Mouse (Mus musculus) liver, adult 10 weeks (tissue): ENCODE measurements around the gene Serbp1. TPM values are rescaled to one million over a fixed set of nuclear protein-coding genes. Genes with fewer than 3 reads are reported as not detected.

Experiments used
- polyA plus RNA-seq: library from polyadenylated mRNA; stranded (reverse); fragments of 350-450 nt; fragmentation: Illumina TruSeq; extraction: RNeasy Lipid Tissue Mini Kit (QIAGEN cat#74804); gene quantifications from one replicate; pipeline ENCODE4 v1.2.3, GENCODE M21; 2014; ENCODE audit warnings: low read depth, low replicate concordance

The Serbp1 gene
- polyA plus RNA-seq: 369 TPM

DNA sequence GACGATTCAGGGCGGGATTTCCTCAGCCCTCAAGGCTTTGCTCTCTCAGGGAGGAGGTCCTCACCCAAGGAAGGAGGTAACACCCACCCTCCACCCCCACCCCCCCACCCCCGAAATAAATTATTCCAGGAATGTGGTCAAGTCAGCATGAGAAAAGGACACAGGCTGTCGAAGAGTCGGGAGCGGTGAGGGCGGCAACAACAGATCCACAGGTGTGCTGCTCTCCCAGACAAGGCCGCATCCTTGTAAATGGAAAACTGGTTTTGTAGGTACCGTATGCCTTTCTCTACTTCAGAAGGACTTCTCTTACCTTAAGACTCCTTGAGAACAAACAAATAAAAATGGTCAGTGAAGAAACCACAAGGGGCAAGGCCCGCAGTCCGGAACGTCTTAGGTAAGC lies at the start of gene Serbp1:
TSS of gene Serbp1 (plus strand) at position 200 of the 400 bp plus-strand sequence.

Other genes starting within 250 kb of the Serbp1 start
- 12.5 TPM for gene Gadd45a, start 200.7 kb upstream of the Serbp1 start, polyA plus RNA-seq
- gene Il12rb2, start 138.0 kb downstream of the Serbp1 start, polyA plus RNA-seq: 0.34 TPM